Mouse (Mus musculus) MEL (cell line): ENCODE measurements around the gene Myo18a. TPM values are rescaled to one million over a fixed set of nuclear protein-coding genes. Genes with fewer than 3 reads are reported as not detected.

Experiments used
- DNase-seq: peaks from one replicate; pipeline ENCODE4 v3.0.0; 2011; ENCODE audit warnings: low read depth, low spot score
- H3K27ac ChIP-seq: 2 replicates; pipeline ENCODE4 v1.5.1; 2012; ENCODE audit warnings: low read depth, mild to moderate bottlenecking, control low read depth, low read length, moderate library complexity; ENCODE audit not compliant: control insufficient read depth
- H3K27me3 ChIP-seq, 2 experiments: fragments of 150-350 bp in 1 of 2; sonication (generic) in 1 of 2; 2 replicates each; pipeline ENCODE4 v1.6.1; 2012; ENCODE audit warnings: low read length in 2 of 2, mild to moderate bottlenecking in 2 of 2, improper control_type of control experiment in 1 of 2, moderate library complexity in 1 of 2; ENCODE audit not compliant: insufficient read depth in 2 of 2, control insufficient read depth in 1 of 2
- H3K36me3 ChIP-seq, 2 experiments: 2 replicates each; pipeline ENCODE4 v1.6.1; 2012 to 2014; ENCODE audit warnings: low read length in 2 of 2, improper control_type of control experiment in 1 of 2, inconsistent platforms in 1 of 2, mild to moderate bottlenecking in 1 of 2; ENCODE audit not compliant: insufficient read depth in 2 of 2, control insufficient read depth in 1 of 2
- H3K4me1 ChIP-seq, 2 experiments: fragments of 150-350 bp in 1 of 2; sonication (generic) in 1 of 2; 2 replicates each; pipeline ENCODE4 v1.6.1; 2012; ENCODE audit warnings: low read length in 2 of 2, improper control_type of control experiment in 1 of 2, mild to moderate bottlenecking in 1 of 2; ENCODE audit not compliant: insufficient read depth in 2 of 2, control insufficient read depth in 1 of 2
- H3K4me3 ChIP-seq, 2 experiments: fragments of 150-350 bp in 1 of 2; sonication (generic) in 1 of 2; 2 replicates each; pipeline ENCODE4 v1.5.1; 2012; ENCODE audit warnings: low read depth in 2 of 2, low read length in 2 of 2, mild to moderate bottlenecking in 2 of 2, moderate library complexity in 2 of 2, control low read depth in 1 of 2, improper control_type of control experiment in 1 of 2; ENCODE audit not compliant: control insufficient read depth in 1 of 2, insufficient read depth in 1 of 2
- H3K79me2 ChIP-seq: 2 replicates; pipeline ENCODE4 v1.6.1; 2012; ENCODE audit warnings: mild to moderate bottlenecking, low read length, moderate library complexity; ENCODE audit not compliant: control insufficient read depth, poor library complexity, insufficient read depth
- H3K9ac ChIP-seq: 2 replicates; pipeline ENCODE4 v1.6.1; 2012; ENCODE audit warnings: low read depth, mild to moderate bottlenecking, control low read depth, low read length, moderate library complexity; ENCODE audit not compliant: control insufficient read depth, poor library complexity, severe bottlenecking
- H3K9me3 ChIP-seq: fragments of 150-350 bp; sonication (generic); replicated peaks from 2 replicates; pipeline ENCODE4 v1.6.1; 2012; ENCODE audit warnings: mild to moderate bottlenecking, low read length, improper control_type of control experiment, moderate library complexity; ENCODE audit not compliant: insufficient read depth
- BHLHE40 ChIP-seq: IDR thresholded peaks from 2 replicates; pipeline ENCODE4 v1.6.1; 2012; ENCODE audit warnings: low read depth, mild to moderate bottlenecking, inconsistent platforms, low read length, improper control_type of control experiment, borderline replicate concordance
- CTCF ChIP-seq, 3 experiments: IDR thresholded peaks in 2 of 3; conservative IDR thresholded peaks in 1 of 3; 2 replicates each; pipeline ENCODE4 v1.5.1; 2011 to 2012; ENCODE audit warnings: low read length in 3 of 3, low read depth in 2 of 3, mild to moderate bottlenecking in 2 of 3, improper control_type of control experiment in 1 of 3, inconsistent platforms in 1 of 3, mixed read lengths in 1 of 3, moderate library complexity in 1 of 3; ENCODE audit not compliant: control insufficient read depth in 1 of 3, insufficient read depth in 1 of 3, poor library complexity in 1 of 3, severe bottlenecking in 1 of 3
- E2F4 ChIP-seq: IDR thresholded peaks from 2 replicates; pipeline ENCODE4 v1.6.1; 2011; ENCODE audit warnings: low read depth, low read length, improper control_type of control experiment, borderline replicate concordance
- ELF1 ChIP-seq: IDR thresholded peaks from 2 replicates; pipeline ENCODE4 v1.6.1; 2014; ENCODE audit warnings: low read depth, mild to moderate bottlenecking, inconsistent platforms, low read length, improper control_type of control experiment, moderate library complexity
- ETS1 ChIP-seq: IDR thresholded peaks from 2 replicates; pipeline ENCODE4 v1.6.1; 2012; ENCODE audit warnings: low read depth, mild to moderate bottlenecking, inconsistent platforms, low read length, improper control_type of control experiment, moderate library complexity
- GATA1 ChIP-seq: IDR thresholded peaks from 2 replicates; pipeline ENCODE4 v1.6.1; 2011; ENCODE audit warnings: low read depth, low read length, improper control_type of control experiment
- JUND ChIP-seq: IDR thresholded peaks from 2 replicates; pipeline ENCODE4 v1.6.1; 2011; ENCODE audit warnings: low read depth, mild to moderate bottlenecking, improper control_type of control experiment, low read length
- KAT2A ChIP-seq: conservative IDR thresholded peaks from 2 replicates; pipeline ENCODE4 v1.6.1; 2012; ENCODE audit warnings: low read depth, low read length, improper control_type of control experiment, inconsistent platforms
- MAFK ChIP-seq: IDR thresholded peaks from 2 replicates; pipeline ENCODE4 v1.6.1; 2011; ENCODE audit warnings: low read depth, mild to moderate bottlenecking, low read length, improper control_type of control experiment, borderline replicate concordance
- MYB ChIP-seq: IDR thresholded peaks from 2 replicates; pipeline ENCODE4 v1.6.1; 2011; ENCODE audit warnings: mild to moderate bottlenecking, low read depth, low read length, improper control_type of control experiment
- MYC ChIP-seq: IDR thresholded peaks from 2 replicates; pipeline ENCODE4 v1.6.1; 2011; ENCODE audit warnings: low read depth, mild to moderate bottlenecking, low read length, improper control_type of control experiment, moderate library complexity
- NRF1 ChIP-seq: IDR thresholded peaks from 2 replicates; pipeline ENCODE4 v1.6.1; 2014; ENCODE audit warnings: low read depth, mild to moderate bottlenecking, inconsistent platforms, low read length, improper control_type of control experiment, moderate library complexity; ENCODE audit not compliant: poor library complexity, insufficient read depth, severe bottlenecking
- POLR2AphosphoS2 ChIP-seq: IDR thresholded peaks from 2 replicates; pipeline ENCODE4 v1.6.1; 2011; ENCODE audit warnings: low read length, improper control_type of control experiment
- SIN3A ChIP-seq: IDR thresholded peaks from 2 replicates; pipeline ENCODE4 v1.6.1; 2012; ENCODE audit warnings: low read length, improper control_type of control experiment, inconsistent platforms
- TBP ChIP-seq: IDR thresholded peaks from 2 replicates; pipeline ENCODE4 v1.8.0; 2011; ENCODE audit warnings: low read depth, low read length, improper control_type of control experiment
- USF1 ChIP-seq: IDR thresholded peaks from 2 replicates; pipeline ENCODE4 v1.6.1; 2014; ENCODE audit warnings: low read depth, mild to moderate bottlenecking, inconsistent platforms, low read length, improper control_type of control experiment, moderate library complexity
- USF2 ChIP-seq, 2 experiments: IDR thresholded peaks; 2 replicates each; pipeline ENCODE4 v1.6.1; 2011 to 2012; ENCODE audit warnings: improper control_type of control experiment in 2 of 2, low read length in 2 of 2, borderline replicate concordance in 1 of 2, inconsistent platforms in 1 of 2, low read depth in 1 of 2, mild to moderate bottlenecking in 1 of 2; ENCODE audit not compliant: insufficient read depth in 1 of 2
- ZMIZ1 ChIP-seq: IDR thresholded peaks from 2 replicates; pipeline ENCODE4 v1.6.1; 2012; ENCODE audit warnings: low read depth, mild to moderate bottlenecking, inconsistent platforms, low read length, improper control_type of control experiment, moderate library complexity
- ZNF384 ChIP-seq: IDR thresholded peaks from 2 replicates; pipeline ENCODE4 v1.6.1; 2012; ENCODE audit warnings: low read depth, mild to moderate bottlenecking, inconsistent platforms, low read length, improper control_type of control experiment
- polyA plus RNA-seq, 2 experiments: library from polyadenylated mRNA; stranded (reverse) in 1 of 2; unstranded in 1 of 2; fragments of >175 nt in 1 of 2; fragments of >200 nt in 1 of 2; gene quantifications; 2 replicates each; pipeline versions ENCODE4 v1.2.1 to v1.2.4; 2012; ENCODE audit warnings: low replicate concordance in 2 of 2, low read depth in 1 of 2; ENCODE audit not compliant: insufficient read length in 2 of 2, insufficient read depth in 1 of 2, missing spikeins in 1 of 2
- total RNA-seq: library from RNA; depleted of rRNA; stranded (reverse); fragments of 300-350 nt; gene quantifications from 2 replicates; pipeline ENCODE4 v1.2.3, GENCODE M21; 2012

The Myo18a gene
- total and polyA plus RNA-seq, 3 experiments = 13.1 to 18.0 TPM; not detected in 1

- no peak for TF ChIP-seq BHLHE40
These were observed 761 bp downstream of the Myo18a start (continued) for GRCm38 (mm10) chr11:77763673-77764340.

- TF ChIP-seq ZMIZ1 = no peak
- no peak for TF ChIP-seq ZNF384
- no peak for TF ChIP-seq GATA1
- no peak for TF ChIP-seq SIN3A
- TF ChIP-seq JUND = no peak
- TF ChIP-seq USF2 (IDR thresholded peaks at IDR 0.05; ENCODE audit: borderline replicate concordance in 1 of 2, insufficient read depth in 1 of 2, low read depth in 1 of 2, low read length in 2 of 2) = no peak
- TF ChIP-seq MYB = no peak
- no peak for TF ChIP-seq TBP
- TF ChIP-seq MYC = no peak
- no peak for TF ChIP-seq NRF1
- no peak for TF ChIP-seq E2F4
- no peak for TF ChIP-seq MAFK
- no peak for TF ChIP-seq POLR2AphosphoS2
- TF ChIP-seq USF1 = no peak
- TF ChIP-seq CTCF (IDR thresholded peaks at IDR 0.05 in 2 of 3, conservative IDR thresholded peaks at IDR 0.05 in 1 of 3; ENCODE audit: control insufficient read depth in 1 of 3, insufficient read depth in 1 of 3, low read depth in 2 of 3, low read length in 3 of 3, poor library complexity in 1 of 3, severe bottlenecking in 1 of 3) = no peak
- no peak for TF ChIP-seq ETS1
- no peak for TF ChIP-seq KAT2A
- TF ChIP-seq ELF1 = no peak
- H3K27me3 ChIP-seq = peaks cover 0 to 5% of the 10 kb centered on the region in 2 experiments; a peak in 2 of 4 replicates
- H3K9ac ChIP-seq = no peak overlapping the region
- H3K27ac ChIP-seq = no peak overlapping the region
- H3K4me1 ChIP-seq = peaks cover 0 to 12% of the 10 kb centered on the region in 2 experiments; a peak in 3 of 4 replicates
- H3K79me2 ChIP-seq = peaks cover 5% of the 10 kb centered on the region
- H3K36me3 ChIP-seq = no peaks in the 10 kb centered on the region
- no peak for DNase-seq
- no peak overlapping the region for H3K4me3 ChIP-seq
- H3K9me3 ChIP-seq = no peaks in the 10 kb centered on the region
These were observed 1.8 kb downstream of the Myo18a start for GRCm38 (mm10) chr11:77764694-77765458.
